Mouse (Mus musculus) retina, postnatal 7 days (tissue): Measurements from ENCODE around the gene Dchs1.
A peak's percentile ranks its signal among the peaks of the same experiment; 100 is the strongest.

ENCODE experiments used
- DNase-seq: peaks from one replicate; pipeline ENCODE4 v3.0.0-alpha.2; 2012; ENCODE audit warnings: low read depth, low spot score

Gene Dchs1

DNA sequence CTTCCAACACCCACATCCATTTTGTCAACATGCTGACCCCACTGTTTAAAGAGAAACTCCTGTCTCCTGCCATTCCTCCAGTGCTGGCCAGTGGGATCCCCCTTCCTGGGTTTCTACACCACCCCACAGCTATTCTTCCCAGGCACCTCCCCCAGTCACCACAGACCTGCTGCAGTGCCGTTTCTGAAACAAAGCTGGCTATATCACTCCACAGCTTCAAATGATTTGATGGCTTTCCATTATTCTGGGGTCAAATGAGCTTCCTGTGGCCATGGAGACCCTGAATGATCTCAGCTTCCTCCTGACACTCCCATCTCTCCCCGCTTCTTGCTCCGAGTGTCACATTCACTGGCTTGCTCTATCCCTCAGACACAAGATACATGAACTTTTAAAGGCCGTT lies 2.9 kb downstream of the Dchs1 start:
- DNase-seq: no peak

DNA sequence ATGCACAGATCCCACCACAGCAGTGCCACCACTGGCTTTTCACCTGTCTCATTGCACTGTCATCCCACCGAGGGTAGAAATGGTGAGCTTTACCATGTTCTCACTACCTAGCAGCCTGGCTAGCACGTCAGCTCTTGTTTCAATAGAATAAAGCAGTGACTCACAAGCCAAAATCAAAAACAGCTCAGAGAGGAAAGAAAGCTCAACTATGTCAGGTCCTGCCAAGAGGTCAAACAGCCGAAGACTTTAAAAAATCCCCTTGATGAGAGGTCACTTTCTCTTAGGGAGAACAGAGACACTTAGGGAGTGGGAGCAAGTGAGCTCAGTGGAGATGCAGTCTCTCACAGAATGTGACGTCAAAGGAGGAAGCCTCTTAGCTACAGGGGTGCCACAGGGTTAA lies 3.6 kb downstream of the Dchs1 start:
- DNase-seq: no peak

GRCm38 (mm10) chr7:105778553-105779265 lies 8.7 kb downstream of the Dchs1 start:
- DNase-seq: no peak

DNA sequence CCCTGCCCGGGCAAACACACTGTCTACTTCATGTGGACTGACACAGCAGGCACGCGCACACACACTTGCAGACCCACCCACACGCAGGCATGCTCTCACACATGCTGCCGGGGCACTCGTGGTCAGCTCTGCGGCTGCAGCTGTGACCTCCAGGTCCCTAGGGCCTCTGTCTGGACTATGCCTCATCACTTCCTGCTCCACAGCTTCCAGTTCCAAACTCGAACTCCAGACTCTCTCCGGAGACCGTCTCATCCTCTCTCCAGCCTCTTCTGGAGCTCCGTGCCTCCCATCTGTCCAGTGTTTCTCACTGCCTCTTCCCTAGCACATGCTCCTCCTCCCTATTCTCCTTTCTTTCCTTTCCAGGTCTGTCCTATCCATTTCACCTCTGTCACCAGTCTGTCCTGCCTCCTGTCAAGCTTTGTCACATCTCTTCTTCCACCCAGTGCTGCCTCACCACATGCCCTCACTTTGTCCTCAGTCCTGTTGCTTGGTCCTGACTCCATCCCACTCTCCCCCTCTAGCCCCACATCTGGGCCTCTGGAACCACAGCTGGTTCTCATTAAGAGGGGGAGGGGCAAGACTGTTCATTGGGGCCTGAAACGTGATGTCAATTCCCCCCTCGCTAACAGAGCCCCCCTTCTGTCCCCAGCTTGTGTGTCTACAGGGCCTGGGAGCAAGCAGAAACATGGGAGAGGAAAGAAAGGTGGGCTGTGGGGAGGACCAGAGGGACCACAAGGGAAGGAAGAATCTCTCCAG lies 9.5 kb downstream of the Dchs1 start:
- no peak for DNase-seq

DNA sequence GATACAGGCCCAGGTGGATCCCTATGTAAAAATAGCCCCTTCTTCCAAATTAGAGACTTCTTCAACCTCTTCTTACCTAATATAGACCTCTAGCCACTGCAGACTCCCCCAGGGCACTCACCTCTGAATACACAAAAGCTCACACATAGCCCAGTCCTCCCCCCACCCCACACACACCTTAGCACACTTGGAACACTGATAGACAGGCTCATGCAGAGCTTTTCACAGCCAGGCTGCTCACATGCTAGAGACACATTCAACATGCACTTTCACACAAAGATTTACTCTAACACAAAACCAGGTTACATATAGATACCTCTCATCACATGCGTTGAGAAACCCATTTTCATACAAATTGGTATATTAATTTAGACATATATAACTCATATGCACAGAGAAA lies 10.1 kb downstream of the Dchs1 start:
- DNase-seq: no peak

GRCm38 (mm10) chr7:105776026-105776425 lies 11.4 kb downstream of the Dchs1 start:
- DNase-seq: no peak

- no peak for DNase-seq
These were observed 12.8 kb downstream of the Dchs1 start for GRCm38 (mm10) chr7:105774661-105775060.

GRCm38 (mm10) chr7:105773041-105773440 lies 14.4 kb downstream of the Dchs1 start:
- DNase-seq: no peak

- DNase-seq: no peak
These were observed 15.1 kb downstream of the Dchs1 start for GRCm38 (mm10) chr7:105772331-105772730.

GRCm38 (mm10) chr7:105769959-105770358 lies 17.5 kb downstream of the Dchs1 start:
- no peak for DNase-seq

GRCm38 (mm10) chr7:105767729-105768165 lies 19.7 kb downstream of the Dchs1 start:
- DNase-seq: no peak

DNA sequence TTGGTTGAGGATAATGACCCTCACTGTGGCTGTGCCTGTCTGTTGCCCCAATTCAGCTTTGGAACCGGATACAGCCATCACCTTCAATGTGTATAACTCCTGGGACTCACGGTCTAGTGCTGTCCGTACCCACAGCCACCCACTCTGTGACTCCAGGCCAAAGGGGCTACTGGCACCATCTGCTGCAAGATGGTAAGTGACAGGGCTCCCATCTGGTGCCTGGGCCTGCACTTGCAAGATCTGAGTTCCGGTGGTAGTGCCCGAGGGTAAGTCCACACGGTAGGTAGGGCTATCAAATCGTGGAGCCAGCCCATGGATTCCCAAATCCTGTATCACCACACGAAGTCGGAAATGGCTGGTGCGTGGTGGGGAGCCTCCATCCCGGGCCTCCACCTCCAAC lies 23.1 kb downstream of the Dchs1 start:
- no peak for DNase-seq

DNA sequence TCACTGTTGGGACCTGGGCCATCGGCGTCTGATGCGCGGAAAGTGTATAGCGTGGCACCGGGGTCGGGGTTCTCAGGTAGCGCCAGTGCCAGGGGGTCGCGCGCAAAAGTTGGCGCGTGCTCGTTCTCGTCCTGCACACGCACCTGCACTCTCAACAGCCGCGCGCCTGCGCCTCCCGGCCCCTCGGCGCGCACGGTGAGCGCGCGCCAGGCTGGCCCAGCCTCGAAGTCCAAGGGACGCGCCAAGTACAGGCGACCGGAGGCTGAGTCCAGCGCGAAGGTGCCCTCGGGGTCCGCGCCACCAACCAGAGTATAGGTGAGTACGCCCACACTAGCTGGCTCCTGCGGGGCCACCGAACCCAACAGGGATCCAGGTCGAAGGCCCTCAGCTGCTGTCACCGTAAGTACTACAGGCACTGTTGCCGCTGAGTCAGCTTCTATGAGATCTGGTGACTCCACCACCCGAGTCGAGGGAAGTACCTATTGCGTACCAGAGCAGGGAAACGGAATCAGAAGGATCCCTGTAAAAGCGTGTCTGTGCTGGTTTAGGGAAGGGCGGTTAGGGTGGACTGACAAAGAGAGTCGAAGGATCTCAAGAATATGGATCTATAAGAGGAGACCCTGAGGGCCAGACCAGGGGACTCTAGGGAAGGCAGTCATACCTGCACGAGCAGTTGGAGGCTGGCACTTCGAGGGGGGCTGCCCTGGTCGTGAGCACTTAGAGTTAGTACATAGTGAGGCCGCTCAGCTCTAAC lies 24.8 kb downstream of the Dchs1 start:
- DNase-seq: no peak

DNA sequence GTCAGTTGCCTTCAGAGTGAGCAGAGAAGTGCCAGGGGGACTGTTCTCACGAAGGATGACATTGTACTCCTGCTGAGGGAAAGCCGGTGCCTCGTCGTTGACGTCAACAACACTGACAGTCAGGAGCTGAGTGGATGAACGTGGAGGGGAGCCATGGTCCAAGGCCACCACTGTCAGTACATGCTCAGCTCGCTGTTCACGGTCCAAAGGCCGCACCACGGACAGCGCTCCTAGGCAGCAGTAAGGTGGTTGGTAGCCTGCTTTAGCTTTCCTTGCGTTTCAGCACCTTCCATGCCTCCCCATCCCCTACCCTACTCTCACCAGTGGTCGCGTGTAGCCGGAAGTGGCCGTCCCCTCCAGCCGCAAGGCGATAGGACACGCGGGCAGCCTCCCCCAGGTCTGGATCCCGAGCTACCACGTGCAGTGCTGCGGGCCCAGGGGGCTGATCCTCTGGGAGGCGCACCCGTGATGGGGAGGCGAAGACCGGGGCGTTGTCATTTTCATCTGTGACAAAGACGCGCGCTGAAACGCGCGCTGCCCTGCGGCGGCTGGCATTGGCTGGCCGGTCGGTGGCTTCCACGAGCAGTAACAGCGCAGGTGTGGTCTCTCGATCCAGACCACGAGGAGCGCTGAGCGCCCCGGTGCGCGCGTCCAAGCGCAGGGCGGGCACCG lies 25.5 kb downstream of the Dchs1 start:
- DNase-seq: no peak

- DNase-seq: no peak
These were observed 34.2 kb downstream of the Dchs1 start for GRCm38 (mm10) chr7:105753281-105753680.

DNA sequence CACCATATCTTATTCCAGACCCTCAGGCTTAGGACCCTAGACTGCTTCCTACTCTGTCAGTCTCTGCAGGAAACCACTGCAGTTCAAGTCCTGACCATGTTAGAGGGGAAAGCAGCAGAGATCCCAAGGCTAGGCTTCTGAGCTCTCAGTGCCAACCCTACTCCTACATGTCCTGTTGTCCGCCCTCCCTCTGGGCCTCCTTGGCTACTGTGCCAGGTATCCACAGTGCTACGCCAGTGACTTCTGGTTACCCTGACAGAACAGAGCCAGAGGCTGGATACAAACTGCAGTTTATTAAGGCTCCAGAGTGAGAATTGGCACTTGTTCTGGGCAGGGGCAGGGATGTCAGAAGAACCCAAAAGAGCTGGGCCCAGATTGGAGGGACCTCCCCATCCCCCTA lies 34.7 kb downstream of the Dchs1 start:
- DNase-seq: no peak

- peak; percentile 85 for DNase-seq
These were observed 35.7 kb downstream of the Dchs1 start, which contains the start of gene Tpp1 for GRCm38 (mm10) chr7:105751491-105752433. Gene Tpp1 (minus strand): TSS chr7:105752235.

GRCm38 (mm10) chr7:105747776-105748175 lies 39.7 kb downstream of the Dchs1 start:
- no peak for DNase-seq

GRCm38 (mm10) chr7:105743926-105744590 lies 43.4 kb downstream of the Dchs1 start, which contains the start of gene Taf10:
Gene Taf10 (minus strand): TSS chr7:105744361.
- peak; percentile 82 for DNase-seq
